Mouse (Mus musculus) kidney, adult 11 months (tissue): ENCODE data around the gene Gsto2.

Source experiments
- DNase-seq: peaks from one replicate; pipeline ENCODE4 v3.0.0; 2022

Gsto2 gene

DNA sequence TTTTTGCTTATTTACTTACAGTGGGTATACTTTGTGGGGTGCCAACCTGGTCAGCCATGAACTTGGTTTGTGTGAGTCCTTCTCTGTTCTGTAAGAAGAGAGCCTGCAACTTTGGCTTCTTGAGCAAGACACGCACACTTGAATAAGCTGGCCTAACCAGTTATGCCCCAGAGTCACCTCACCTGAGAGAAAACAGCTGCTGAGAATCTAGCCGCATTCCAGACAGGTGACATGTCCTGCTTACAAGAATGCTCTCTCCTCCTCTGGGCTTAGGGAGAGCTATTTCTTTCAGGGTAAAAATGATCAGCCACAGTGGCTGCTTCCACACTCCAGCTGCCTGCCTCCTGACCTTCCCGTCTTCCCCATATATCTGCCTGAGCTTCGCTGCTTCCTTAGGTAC is 63.7 kb downstream of the Gsto2 start:
- no peak for DNase-seq

DNA sequence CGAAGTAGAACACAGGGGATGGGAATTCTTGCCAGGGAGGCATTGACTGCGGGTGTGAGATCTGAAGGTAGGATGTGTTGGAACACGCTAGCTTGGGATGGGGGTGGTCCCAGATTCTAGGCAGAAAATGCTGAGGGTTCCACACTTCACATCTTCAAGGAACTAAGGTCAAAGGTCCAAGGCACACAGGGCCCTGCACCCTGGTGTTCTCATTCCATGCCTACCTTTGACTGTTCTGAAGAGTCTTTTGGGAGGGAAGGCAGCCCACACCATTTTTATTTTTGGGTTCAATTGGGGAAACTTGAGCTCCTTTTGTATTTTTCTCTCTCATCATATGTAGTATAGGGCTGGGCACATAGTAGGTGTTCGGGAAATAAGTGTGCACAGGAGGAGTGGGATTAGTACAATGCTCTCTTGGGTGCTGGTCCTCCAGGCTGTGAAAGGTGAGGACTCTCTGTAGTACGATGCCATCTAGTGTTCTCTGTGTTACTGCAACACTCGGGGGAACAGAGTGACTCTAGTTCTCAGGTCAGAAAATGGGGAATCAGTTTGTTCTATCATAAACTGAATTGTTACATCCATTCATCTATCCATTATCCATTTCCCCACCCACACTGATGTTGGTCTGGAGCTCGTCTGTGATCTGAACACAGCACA is 66.8 kb downstream of the Gsto2 start:
- DNase-seq, result no peak

DNA sequence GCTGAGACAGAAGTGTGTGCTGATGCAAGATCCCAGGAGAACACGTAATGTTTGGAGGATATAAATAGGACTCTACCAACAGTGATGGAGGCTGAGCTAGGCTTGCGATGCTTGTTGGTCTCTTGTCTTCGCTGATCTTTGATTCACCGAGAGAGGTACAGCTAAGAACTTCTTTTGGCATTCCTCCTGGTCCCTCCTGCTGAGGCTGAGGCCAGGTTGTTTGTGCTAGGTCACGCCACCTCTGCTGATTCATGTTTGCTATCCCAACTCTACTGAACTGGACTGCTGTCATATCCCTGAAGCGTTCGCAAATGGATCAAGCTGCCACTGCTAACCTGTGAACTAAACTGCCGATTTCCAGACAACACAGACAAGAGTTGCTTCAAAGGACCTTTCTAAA is 68.8 kb downstream of the Gsto2 start:
- DNase-seq, result no peak

- DNase-seq, result peak; percentile 62
These were observed 69.4 kb downstream of the Gsto2 start for GRCm38 (mm10) chr19:47934636-47935238.

DNA sequence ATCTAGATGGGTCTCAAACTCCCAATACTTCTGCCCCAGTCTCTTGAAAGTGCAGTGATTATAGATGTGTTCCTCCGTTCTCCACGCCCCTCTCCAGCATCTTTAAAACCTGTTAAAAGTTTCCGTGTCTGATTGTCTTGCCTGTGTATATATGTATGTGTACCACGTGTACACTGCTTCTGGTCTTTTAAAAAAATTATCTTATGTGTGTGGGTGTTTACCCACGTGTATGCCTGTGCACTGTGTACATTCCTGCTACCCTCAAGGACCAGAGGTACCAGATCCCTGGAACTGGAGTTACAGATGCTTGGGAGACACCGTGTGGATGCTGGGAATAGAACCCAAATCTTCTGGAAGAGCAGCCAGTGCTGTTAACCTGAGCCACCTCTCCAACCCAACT is 70.2 kb downstream of the Gsto2 start:
- DNase-seq, result no peak
